Mouse (Mus musculus): ENCODE results near the gene Fam166b.

The Fam166b gene

DNA sequence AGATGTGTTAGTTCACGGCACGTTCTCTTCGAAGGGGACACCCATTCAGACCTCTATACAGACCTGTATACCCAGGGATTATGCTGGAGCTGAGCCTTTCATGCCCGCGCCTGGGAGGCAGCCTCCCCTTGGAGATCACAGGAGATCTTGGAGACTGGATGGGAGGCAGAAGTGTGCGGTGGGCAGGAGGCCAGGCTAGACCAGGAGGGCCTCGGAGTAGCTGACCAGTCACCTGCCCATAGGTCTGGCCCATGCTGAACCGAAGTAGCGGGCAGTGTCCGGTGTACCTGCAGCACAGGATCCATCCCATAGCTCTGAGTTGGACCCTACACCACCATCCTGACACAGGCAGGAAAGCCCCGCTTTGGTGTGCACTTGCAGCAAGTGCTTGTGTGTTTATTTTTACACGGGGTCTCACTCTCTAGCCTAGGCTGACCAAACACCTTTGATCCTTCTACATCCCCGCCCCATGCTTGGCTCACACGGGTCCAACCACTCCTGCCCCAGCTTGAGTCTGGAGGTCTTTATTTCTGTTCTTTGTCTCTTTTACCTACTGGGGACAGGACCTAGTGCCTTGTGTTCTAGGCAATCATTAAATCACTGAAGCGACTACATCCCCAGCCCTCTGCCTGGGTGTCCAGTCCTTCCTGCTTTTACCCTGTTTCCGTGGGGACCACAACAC is 613 bp downstream of the Fam166b start:
- no peak for DNase-seq (ENCODE audit: inconsistent ontology term)

DNA sequence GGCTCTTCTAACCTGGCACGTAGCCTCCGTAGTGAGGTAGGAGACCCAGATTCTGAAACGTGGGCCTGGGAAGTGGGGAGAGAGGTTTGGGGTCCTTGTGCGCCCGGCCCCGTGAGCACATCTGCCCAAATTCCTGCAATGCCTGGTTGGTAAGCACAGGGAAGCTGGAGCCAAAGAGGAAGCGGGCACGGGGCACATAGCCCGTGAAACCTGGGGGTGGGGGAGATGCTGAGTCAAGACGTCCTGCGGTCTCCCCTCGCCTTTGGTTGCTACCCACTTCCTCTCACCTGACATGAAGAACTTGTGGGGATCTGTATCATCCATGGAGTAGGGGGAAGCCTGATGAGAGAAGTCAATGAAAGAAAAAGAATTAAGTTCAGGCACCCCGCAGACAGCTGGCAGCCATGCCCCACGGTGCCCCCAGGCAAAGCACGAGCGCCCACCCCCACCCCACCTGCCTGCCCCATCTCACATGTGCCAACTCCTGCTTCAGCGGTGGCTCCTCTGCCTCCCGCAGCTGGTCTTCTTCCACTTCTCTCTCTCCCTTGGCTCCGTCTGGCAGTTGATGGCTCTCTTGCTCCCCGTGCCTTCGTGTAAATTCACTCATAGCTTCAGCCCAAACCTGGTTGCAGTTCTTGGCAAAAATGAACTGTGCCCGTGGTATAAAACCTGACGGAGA is 1.3 kb downstream of the Fam166b start:
- DNase-seq (ENCODE audit: inconsistent ontology term), result no peak

DNA sequence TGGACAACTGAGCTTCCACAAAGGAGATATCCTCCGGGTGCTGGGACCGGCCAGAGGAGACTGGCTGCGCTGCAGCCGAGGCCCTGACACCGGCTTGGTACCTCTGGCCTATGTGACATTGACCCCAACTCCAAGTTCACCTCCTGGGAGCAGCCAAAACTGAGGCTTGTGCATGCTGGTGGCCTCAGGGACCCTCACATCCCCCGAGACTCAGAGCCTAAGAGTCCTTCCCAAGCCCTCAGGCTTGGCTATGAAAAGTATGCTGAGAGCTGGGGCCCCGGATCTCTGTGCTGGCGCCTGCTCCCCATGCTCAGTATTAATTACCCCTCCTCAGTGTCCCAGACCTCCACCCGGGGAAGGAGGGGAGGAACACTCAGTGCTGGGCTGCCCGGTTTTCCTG is 2.4 kb downstream of the Fam166b start:
- DNase-seq (ENCODE audit: inconsistent ontology term), result no peak

DNA sequence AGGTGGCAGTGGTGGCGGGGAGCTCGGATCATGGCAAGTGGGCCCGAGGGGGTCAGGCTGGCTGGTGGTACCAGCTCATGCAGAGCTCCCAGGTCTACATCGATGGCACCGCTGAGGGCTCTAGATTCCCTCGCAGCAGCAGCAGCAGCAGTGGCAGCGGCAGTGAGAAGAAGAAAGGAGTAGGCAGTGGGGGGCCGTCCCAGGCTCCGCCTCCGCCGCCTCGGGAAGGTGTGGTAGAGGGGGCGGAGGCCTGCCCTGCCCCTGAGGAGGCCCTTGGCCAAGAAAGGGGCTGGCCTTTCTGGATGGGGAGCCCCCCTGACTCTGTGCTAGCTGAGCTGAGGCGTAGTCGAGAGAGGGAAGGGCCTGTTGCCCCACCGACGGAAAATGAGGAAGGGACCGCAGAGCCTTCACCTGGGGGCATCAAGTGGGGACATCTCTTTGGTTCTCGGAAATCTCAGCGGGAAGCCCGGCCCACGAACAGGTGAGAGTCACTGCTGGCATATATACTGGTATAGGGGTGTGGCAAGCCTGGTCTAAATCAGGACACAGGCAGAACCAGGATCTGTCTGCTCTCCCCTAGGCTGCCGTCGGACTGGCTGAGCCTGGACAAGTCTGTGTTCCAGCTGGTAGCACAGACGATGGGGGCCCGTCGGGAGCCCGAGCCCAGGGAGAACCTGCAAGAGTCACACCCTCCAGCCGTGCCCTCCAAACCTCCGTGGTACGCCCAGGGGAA is 3.1 kb downstream of the Fam166b start:
- no peak for DNase-seq (ENCODE audit: inconsistent ontology term)

DNA sequence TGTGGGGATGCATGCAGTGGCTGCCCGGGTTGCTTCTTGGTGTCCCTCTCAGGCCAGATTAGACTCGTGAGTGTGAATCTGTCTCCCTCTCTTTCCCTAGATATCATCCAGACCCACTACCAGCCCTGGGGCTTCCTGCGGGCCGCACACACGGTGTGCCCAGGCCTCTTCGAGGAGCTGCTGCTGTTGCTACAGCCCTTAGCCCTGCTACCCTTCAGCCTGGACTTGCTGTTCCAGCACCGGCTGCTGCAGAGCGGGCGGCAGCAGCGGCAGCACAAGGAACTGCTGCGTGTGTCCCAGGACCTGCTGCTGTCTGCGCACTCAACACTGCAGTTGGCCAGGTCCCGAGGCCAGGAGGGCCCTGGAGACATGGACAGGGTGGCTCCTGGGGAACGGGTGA is 3.7 kb downstream of the Fam166b start:
- DNase-seq (ENCODE audit: inconsistent ontology term), result no peak

DNA sequence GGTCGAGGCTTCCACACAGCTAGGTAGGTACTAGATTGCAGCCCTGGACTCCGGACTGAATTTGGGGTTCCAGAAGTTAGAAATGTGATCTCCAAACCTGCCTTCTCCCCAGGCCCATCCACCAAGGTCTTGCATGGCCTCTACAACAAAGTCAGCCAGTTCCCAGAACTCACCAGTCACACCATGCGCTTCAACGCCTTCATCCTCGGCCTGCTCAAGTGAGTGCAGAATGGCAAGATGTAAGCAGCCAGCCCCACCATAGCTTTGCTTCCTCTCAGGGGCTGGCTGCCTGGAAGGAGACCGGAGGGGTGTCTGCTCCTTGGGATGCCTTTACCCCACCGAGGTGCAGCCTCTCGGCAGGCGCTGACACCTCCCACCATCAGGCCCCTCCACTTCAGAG is 4.9 kb downstream of the Fam166b start:
- DNase-seq (ENCODE audit: inconsistent ontology term), result no peak

DNA sequence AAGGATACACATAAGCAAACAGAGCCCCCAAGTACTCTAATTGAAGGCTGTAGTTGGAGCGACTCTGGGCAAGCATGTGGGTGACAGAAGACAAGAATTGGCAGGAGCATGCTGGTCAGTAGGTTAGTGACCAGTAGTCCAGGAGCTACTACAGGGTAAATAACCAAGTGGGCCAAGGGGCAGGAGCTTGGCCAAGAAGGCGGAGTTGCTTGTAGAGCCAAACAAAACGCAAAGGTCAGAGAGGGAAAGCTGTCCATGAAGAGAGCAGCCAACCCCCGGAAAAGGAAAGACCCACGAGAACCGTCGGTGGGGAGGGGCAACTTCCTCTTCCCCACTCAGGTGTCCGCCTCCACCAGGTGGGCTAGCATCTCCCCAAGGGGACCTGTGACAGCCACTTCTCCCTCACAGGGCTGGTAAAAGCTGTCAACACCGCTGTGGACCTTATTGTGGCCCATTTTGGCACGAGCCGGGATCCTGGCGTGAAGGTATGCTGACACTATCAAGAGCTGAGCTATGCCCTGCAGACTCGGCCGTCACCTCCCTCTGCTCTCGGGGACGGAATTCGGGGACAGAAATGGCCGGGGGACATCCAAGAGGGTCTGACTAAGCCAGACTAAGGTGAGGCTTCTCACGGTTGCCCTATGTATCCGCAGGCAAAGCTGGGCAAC is 5.5 kb downstream of the Fam166b start:
- no peak for DNase-seq (ENCODE audit: inconsistent ontology term)

DNA sequence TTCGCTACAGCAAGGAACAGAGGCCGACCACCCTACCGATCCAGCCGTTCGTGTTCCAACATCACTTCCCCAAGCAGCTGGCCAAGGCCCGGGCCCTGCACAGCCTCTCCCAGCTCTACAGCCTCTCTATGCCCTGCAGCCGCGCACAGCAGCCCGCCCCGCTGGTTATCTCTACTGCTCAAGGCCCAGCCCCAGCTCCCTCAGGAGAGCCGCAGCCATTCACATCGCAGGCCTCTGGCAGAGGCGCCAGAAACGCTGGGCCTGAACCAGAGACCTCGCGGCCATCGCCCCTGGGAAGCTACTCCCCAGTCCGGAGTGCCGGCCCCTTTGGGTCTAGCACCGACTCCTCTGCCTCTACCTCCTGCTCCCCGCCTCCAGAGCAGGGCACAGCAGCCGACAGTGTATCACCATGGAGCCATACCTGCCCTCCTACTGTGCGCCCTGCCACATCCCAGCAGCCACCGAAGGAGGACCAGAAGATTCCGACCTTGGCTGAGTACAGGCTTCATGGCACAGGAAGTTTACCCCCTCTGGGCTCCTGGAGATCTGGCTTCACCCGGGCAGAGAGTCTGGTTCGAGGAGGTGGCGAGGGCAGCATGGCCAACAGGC is 7.2 kb downstream of the Fam166b start:
- no peak for DNase-seq (ENCODE audit: inconsistent ontology term)

DNA sequence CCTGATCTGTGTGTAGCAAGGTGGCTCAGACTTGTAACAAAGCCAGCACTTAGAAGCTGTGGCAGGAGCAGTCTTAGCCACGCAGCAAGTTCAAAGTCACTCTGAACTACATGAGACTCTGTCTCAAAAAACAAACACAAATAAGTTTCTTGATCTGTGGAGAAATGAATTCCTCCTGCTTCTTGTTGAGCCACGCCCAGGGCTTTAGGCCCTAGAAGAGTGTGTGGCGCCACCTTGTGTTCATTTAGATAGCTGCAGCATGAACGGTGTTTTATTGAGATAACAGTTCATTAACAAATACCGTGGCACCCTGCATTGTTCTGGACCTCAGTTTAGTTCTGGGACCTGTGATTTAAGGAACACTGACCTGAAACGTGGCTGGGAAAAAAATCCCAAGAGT is 8.6 kb downstream of the Fam166b start:
- DNase-seq (ENCODE audit: inconsistent ontology term), result peak; percentile 63

DNA sequence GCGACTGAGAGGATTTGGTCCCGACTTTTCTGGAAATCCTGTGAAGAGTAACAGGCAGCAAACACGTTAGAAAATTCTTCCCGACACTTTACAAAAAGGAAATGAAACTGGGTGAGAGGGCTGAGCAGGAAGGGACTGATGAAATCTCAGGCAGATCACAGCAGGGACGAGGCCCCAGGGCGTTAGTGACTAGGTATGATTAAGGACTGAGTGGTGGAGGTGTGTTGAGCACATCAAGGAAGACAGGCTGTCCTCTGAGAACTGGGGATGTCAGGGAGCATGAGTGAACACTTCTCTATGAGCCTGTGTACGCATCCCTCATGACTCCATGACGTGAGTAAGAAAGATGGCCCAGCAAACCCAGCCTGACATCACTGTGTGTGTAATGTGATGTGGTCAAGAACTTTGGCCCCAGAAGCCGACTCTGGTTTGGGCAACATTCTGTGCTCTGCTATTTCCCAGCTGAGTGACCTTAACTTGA is 9.1 kb downstream of the Fam166b start:
- peak; percentile 65 for DNase-seq (ENCODE audit: inconsistent ontology term)

DNA sequence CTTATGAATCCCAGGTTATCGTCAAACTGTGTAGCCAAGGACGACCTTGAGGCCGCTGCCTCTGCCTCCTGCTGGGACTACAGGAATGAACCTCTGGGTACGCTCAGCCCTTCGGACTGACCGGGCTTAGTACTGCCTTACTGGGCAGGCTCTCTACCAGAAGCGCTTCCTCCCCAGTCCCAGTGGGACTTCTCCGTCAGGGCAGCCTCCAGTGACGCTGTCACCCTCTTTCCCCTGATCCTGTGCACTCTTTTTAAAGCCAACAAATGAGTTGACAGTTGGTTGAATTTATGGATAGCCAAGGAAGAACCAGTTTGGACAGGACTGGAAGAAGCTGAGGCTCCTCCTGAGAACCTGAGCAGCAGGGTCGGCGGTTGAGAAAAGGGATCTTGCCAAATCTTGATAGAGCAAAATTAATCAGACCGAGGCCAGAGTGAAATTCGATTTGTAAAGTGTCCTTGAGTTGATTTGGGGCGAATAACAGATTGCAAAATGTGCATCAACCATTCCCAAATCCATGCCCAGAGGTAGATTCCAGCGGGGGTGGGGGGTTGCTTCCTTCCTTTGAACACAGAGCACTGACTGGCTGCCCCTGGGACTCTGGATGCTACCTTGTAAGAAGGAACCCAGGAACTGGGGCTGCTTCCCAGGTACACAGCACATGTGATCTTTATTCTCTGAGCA is 9.8 kb downstream of the Fam166b start:
- no peak for DNase-seq (ENCODE audit: inconsistent ontology term)

DNA sequence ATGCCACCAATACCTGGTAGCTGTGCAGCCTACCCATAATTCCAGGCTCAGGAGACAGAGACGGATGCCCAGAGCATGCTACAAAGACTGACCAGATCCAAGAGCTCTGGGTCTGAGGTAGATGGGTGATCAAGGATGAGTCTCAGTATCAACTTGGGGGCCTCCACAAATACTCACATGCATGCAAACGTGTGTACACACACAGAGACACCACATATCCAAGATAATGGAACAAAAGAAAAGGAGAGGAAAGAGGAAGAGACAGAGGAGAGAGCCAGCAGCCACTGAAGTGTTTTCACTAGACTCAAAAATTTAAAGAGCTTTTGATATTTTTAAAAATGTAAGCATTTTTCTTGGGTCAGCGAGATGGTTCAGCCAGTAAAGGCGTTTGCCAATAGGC is 10.5 kb downstream of the Fam166b start:
- DNase-seq (ENCODE audit: inconsistent ontology term), result no peak

DNA sequence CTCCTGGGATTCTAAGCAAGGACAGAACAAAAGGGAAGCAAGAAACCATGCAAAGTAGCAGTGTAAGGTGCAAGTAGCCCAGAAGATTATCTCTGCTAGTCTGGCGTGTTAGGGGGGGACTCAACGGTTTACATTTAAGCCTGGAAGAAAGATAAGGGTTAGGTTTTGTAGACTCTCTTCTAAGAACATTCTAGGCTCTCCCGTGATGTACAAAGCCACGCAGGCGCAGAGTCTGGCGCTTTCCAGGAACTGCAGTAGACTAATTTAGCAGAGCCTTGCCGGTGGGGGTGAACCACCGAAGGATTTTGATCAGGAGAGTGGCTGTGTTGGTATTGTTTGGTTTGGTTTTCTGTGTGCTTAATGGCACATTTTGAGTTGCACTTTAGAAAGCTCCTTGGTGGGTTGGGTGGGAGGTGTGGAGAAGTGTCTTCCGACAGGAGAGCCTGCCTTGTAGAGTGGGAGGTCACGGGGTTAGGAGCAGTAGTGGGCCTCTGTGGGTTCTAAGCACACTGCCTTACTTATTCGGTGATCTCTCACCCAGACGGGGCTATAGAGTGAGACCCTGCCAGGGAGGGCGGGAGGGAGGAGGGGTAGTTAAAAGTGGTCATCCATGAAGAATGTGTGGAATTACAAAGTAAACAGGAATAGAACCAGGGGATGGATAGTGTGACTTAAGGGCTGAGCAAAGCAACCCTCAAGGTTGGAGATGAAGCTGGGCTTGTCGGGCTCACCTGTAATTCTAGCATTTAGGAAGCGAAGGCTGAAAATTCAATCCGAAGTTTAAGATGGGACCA is 11.5 kb downstream of the Fam166b start:
- no peak for DNase-seq (ENCODE audit: inconsistent ontology term)

DNA sequence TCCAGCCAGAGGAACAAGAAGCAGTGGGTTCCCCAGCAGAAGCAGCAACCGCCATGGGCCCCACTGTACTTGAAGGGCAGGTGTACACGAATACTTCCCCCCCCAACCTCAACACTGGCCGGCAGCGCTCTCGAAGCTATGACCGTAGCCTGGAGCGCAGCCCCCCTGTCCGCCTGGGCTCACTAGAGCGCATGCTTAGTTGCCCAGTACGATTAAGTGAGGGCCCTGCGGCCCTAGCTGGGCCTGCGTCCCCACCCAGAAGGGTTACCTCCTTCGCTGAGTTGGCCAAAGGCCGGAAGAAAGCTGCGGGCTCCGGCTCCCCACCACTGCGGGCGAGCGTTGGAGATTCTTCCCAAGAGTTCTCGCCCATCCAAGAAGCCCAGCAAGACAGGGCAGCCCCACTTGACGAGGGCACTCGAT is 12.9 kb downstream of the Fam166b start:
- DNase-seq (ENCODE audit: inconsistent ontology term), result no peak

DNA sequence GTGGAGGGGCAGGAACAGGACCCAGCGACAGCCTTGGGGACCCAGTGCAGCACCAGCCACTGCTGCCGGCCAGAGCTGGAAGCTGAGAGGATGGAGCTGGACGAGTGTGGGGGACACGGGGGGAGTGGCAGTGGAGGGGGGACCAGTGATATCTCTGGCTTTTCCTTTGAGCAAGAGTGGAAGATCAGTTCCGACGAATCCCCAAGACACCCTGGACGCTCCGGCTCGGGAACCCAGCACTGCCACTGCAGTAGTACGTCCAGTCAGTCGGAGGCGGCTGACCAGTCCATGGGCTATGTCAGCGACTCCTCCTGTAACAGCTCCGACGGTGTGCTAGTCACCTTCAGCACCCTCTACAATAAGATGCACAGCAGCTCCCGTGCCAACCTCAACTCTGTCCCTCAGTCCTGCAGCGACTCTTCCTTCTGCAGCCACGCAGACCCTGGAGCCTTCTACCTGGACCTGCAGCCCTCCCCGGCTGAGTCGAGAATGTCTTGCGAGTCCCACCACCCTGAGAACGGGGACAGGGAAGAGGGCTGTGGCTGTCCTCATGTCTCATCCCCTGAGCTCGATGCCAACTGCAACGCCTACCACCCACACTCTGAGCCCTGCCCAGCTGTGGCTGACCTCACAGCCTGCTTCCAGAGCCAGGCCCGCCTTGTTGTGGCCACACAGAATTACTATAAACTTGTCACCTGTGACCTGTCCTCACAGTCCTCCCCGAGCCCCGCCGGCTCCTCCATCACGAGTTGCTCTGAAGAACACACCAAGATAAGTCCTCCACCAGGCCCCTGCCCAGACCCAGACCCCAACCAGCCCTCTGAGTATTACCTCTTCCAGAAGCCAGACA is 13.5 kb downstream of the Fam166b start:
- DNase-seq (ENCODE audit: inconsistent ontology term), result no peak

DNA sequence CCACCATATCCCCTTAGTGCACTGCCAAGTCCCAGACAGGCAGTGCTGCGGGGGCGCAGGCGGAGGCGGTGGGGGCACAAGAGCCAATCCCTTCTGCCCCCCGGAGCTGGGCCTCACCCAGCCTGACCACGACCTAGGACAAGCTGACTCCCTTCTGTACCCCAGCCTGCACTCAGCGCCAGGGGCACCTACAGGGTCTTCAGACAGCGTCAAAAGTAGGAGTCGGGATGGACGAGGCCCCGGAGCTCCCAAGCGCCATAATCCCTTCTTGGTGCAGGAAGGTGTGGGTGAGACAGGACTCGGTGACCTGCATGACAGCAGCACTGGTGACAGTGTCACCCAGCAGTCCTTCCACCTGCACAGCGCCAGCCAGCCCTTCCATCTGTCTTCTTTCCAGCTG is 14.2 kb downstream of the Fam166b start:
- DNase-seq (ENCODE audit: inconsistent ontology term), result no peak

DNA sequence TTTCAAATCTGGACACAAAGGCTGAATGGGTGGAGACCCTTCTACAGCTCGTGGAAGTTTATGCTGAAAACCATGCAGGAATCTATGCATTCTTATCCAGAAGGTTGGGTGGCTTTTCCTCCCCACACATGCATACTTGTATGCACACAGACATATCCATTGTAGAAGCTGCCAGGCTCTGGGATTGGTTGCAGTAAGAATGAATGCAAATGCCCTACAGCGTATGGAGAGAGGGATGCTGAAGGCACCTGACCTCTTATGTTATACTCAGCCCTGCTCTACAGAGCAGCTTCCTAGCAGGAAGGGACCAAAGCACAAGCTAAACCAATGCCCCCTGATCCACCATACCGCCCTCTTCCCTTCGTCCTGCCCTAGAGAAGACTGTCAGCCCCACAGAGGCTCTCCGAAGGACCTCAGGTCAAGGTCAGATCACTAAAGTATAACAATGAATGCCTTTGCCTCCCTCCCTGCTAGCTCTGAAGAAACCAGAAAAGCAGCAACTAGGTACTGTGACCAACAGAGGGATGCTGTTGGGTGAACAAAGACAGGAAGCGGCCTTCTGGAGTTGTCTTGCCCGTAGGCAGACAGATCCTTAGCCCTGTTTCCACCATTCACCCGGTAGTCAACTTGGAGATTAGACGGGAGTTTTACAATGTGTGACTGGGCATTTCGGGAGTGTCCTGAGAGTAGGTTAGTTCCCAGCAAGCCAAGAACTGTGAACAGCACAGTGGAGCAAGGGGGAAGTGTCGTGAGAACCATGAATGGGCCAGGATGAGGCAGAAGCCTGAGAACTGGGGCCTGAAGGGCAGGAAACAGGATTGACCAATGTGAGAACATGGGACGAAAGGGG is 21.6 kb downstream of the Fam166b start:
- no peak for DNase-seq (ENCODE audit: inconsistent ontology term)

DNA sequence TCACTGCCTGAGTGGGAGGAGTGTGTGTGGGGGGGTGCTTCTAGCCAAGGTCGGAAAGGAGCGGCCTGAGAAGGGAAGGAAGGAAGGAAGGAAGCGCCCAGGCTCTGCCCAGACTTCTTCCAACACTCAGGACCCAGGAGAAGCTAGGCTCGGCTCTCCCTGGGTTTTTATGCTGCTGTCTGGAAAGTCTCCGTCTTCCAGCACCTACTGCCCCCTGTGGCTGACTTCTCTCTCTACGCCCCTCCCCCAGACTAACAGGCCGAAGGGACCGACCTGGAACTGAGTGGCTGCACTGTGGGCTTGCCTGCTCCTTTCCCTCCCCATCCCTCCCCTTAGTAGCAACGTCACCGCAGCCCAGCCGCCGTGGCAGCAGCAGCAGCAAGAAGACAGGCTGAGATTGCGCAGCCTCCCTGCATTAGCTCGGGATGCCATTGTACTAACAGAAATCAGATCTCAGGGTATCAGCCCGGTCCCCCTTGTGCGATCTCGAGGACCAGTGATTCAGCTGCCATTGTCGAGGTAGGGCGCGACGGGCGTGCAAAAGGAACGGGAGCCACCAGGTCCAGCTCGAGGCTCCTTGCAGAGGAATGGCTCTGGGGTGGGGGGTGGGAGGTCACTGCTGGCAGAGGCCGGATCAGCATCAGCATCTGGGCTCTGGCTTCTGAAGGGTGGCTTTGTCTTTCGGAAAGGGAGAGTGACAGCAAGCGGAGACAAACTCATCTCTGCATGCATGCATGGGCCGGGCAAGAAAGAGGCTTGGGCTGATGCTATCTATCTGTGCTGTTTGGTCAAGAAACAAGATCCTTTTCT is 22.6 kb downstream of the Fam166b start:
- peak; percentile 94 for DNase-seq (ENCODE audit: inconsistent ontology term)
